Mouse (Mus musculus) CD4-positive helper T cell, adult 2 months (primary cell): Measurements from ENCODE around the gene 6430628N08Rik.

ENCODE experiments used
- DNase-seq: peaks from one replicate; pipeline ENCODE4 v3.0.0-alpha.2; 2012; ENCODE audit warnings: low read depth, missing footprints, low spot score

The 6430628N08Rik gene

GRCm38 (mm10) chr4:115890553-115890952 lies at the start of gene 6430628N08Rik:
Gene 6430628N08Rik, plus strand, starts transcription at chr4:115890665.
- no peak for DNase-seq

- no peak for DNase-seq
Measured at GRCm38 (mm10) chr4:115840842-115841241, 49.6 kb upstream of the 6430628N08Rik start.

GRCm38 (mm10) chr4:115846656-115847055 lies 43.8 kb upstream of the 6430628N08Rik start:
- DNase-seq, result no peak

- no peak for DNase-seq
Measured at GRCm38 (mm10) chr4:115847377-115847776, 43.1 kb upstream of the 6430628N08Rik start.

GRCm38 (mm10) chr4:115848083-115848482 lies 42.4 kb upstream of the 6430628N08Rik start:
- no peak for DNase-seq

GRCm38 (mm10) chr4:115848990-115849677 lies 41.3 kb upstream of the 6430628N08Rik start:
- no peak for DNase-seq

GRCm38 (mm10) chr4:115850111-115850510 lies 40.4 kb upstream of the 6430628N08Rik start:
- no peak for DNase-seq

GRCm38 (mm10) chr4:115850631-115851030 lies 39.8 kb upstream of the 6430628N08Rik start:
- DNase-seq, result no peak

- DNase-seq, result no peak
Measured at GRCm38 (mm10) chr4:115851569-115851968, 38.9 kb upstream of the 6430628N08Rik start.

GRCm38 (mm10) chr4:115855100-115855499 lies 35.4 kb upstream of the 6430628N08Rik start:
- DNase-seq, result no peak

- DNase-seq, result no peak
Measured at GRCm38 (mm10) chr4:115855609-115856008, 34.9 kb upstream of the 6430628N08Rik start.

- DNase-seq, result no peak
Measured at GRCm38 (mm10) chr4:115856282-115856681, 34.2 kb upstream of the 6430628N08Rik start.

- DNase-seq, result no peak
Measured at GRCm38 (mm10) chr4:115857293-115857883, 33.1 kb upstream of the 6430628N08Rik start.

GRCm38 (mm10) chr4:115863352-115863751 lies 27.1 kb upstream of the 6430628N08Rik start:
- DNase-seq, result no peak

GRCm38 (mm10) chr4:115863880-115864279 lies 26.6 kb upstream of the 6430628N08Rik start:
- DNase-seq, result no peak

- DNase-seq, result no peak
Measured at GRCm38 (mm10) chr4:115869512-115870210, 20.8 kb upstream of the 6430628N08Rik start.

GRCm38 (mm10) chr4:115873231-115873630 lies 17.2 kb upstream of the 6430628N08Rik start:
- no peak for DNase-seq

- DNase-seq, result no peak
Measured at GRCm38 (mm10) chr4:115878216-115878678, 12.2 kb upstream of the 6430628N08Rik start.

- no peak for DNase-seq
Measured at GRCm38 (mm10) chr4:115878828-115879227, 11.6 kb upstream of the 6430628N08Rik start.

- no peak for DNase-seq
Measured at GRCm38 (mm10) chr4:115881183-115881582, 9.3 kb upstream of the 6430628N08Rik start.

GRCm38 (mm10) chr4:115882195-115882594 lies 8.3 kb upstream of the 6430628N08Rik start:
- DNase-seq, result no peak

- DNase-seq, result no peak
Measured at GRCm38 (mm10) chr4:115884022-115884421, 6.4 kb upstream of the 6430628N08Rik start, which contains the start of gene Kncn. Gene Kncn, plus strand, starts transcription at chr4:115884400.
